Mouse (Mus musculus) heart, embryonic 11.5 days (tissue): ENCODE measurements around the gene D17Wsu92e. TPM values are rescaled to one million over a fixed set of nuclear protein-coding genes. Genes with fewer than 3 reads are reported as not detected.

Source experiments
- ATAC-seq: fragments of 200-750 bp; cut with Nextera tagmentation; replicated peaks from 2 replicates; pipeline ENCODE4 v1.8.0; 2017; ENCODE audit warnings: moderate library complexity; ENCODE audit not compliant: insufficient number of reproducible peaks, low FRiP score, low TSS enrichment
- H3K27ac ChIP-seq: fragments of 300-500 bp; sonication (generic); 2 replicates; pipeline ENCODE4 v1.5.1; 2014; ENCODE audit warnings: mild to moderate bottlenecking, low read depth, low read length
- H3K27me3 ChIP-seq: fragments of 300-500 bp; sonication (generic); 2 replicates; pipeline ENCODE4 v1.6.1; 2014; ENCODE audit warnings: mild to moderate bottlenecking, low read length, mixed read lengths; ENCODE audit not compliant: control insufficient read depth, insufficient read depth
- H3K36me3 ChIP-seq: fragments of 300-500 bp; sonication (generic); 2 replicates; pipeline ENCODE4 v1.6.1; 2014; ENCODE audit warnings: mild to moderate bottlenecking, low read length, moderate library complexity, mixed read lengths; ENCODE audit not compliant: control insufficient read depth, insufficient read depth
- H3K4me1 ChIP-seq: fragments of 300-500 bp; sonication (generic); 2 replicates; pipeline ENCODE4 v1.6.1; 2014; ENCODE audit warnings: low read length; ENCODE audit not compliant: control insufficient read depth, insufficient read depth
- H3K4me2 ChIP-seq: fragments of 300-500 bp; sonication (generic); 2 replicates; pipeline ENCODE4 v1.6.1; 2014; ENCODE audit warnings: mild to moderate bottlenecking, moderate library complexity
- H3K4me3 ChIP-seq: fragments of 300-500 bp; sonication (generic); 2 replicates; pipeline ENCODE4 v1.5.1; 2014; ENCODE audit warnings: low read depth, low read length
- H3K9ac ChIP-seq: fragments of 300-500 bp; sonication (generic); 2 replicates; pipeline ENCODE4 v1.6.1; 2014; ENCODE audit warnings: mild to moderate bottlenecking, low read depth, low read length, moderate library complexity
- H3K9me3 ChIP-seq: fragments of 300-500 bp; sonication (generic); replicated peaks from 2 replicates; pipeline ENCODE4 v1.6.1; 2016; ENCODE audit warnings: low read length; ENCODE audit not compliant: control insufficient read depth
- WGBS: fragments of 180-500 bp; shearing (Covaris S2); extraction: QIAGEN DNeasy Blood & Tissue Kit; methylation state at CpG from one replicate; pipeline ENCODE4 v1.1.7; 2014; ENCODE audit not compliant: insufficient replicate concordance; 5-methylcytosine and 5-hydroxymethylcytosine counted together
- polyA plus RNA-seq: library from polyadenylated mRNA; unstranded; fragments of >200 nt; fragmentation: Nextera tagmentation; extraction: Ambion mirVana; gene quantifications from 2 replicates; pipeline ENCODE4 v1.2.1, GENCODE M21; 2014

D17Wsu92e gene
- polyA plus RNA-seq, 1 experiment from 2014 or later = 11.8 TPM

- Histone ChIP-seq H3K4me3 (no peak overlapping the region), H3K9me3 (no peaks in the 10 kb centered on the region), H3K4me2 (no peak overlapping the region), H3K27ac (no peak overlapping the region), H3K4me1 (no peaks in the 10 kb centered on the region), H3K9ac (no peak overlapping the region), H3K36me3 (peaks cover 5% of the 10 kb centered on the region), H3K27me3 (no peaks in the 10 kb centered on the region)
- 86% methylated on average over 8 of the region's 8 CpGs for WGBS
- ATAC-seq = no peak
Measured at GRCm38 (mm10) chr17:27751314-27752202, 68.9 kb downstream of the D17Wsu92e start.

GRCm38 (mm10) chr17:27750451-27750942, 70.0 kb downstream of the D17Wsu92e start:
- H3K36me3 ChIP-seq = peaks cover 5% of the 10 kb centered on the region
- ATAC-seq = no peak
- no peaks in the 10 kb centered on the region for H3K27me3 ChIP-seq
- H3K4me2 ChIP-seq = no peak overlapping the region
- no peak overlapping the region for H3K4me3 ChIP-seq
- H3K27ac ChIP-seq = no peak overlapping the region
- H3K9me3 ChIP-seq = no peaks in the 10 kb centered on the region
- no peak overlapping the region for H3K9ac ChIP-seq
- no peaks in the 10 kb centered on the region for H3K4me1 ChIP-seq
- WGBS = 87% methylated on average over 6 of the region's 6 CpGs

GRCm38 (mm10) chr17:27748123-27748522, 72.3 kb downstream of the D17Wsu92e start:
- Histone ChIP-seq H3K9me3 (no peaks in the 10 kb centered on the region), H3K27me3 (no peaks in the 10 kb centered on the region), H3K27ac (no peak overlapping the region), H3K9ac (no peak overlapping the region), H3K36me3 (peaks cover 3% of the 10 kb centered on the region), H3K4me3 (no peak overlapping the region), H3K4me1 (no peaks in the 10 kb centered on the region), H3K4me2 (no peak overlapping the region)
- ATAC-seq = no peak
- 95% methylated on average over 2 of the region's 2 CpGs for whole genome bisulfite sequencing

- Histone ChIP-seq H3K4me2 (no peak overlapping the region), H3K4me3 (no peak overlapping the region), H3K4me1 (no peaks in the 10 kb centered on the region), H3K9ac (no peak overlapping the region), H3K9me3 (no peaks in the 10 kb centered on the region), H3K27ac (no peak overlapping the region), H3K36me3 (no peaks in the 10 kb centered on the region; the same call in 1 of the 2 replicates), H3K27me3 (no peaks in the 10 kb centered on the region)
- 58% methylated on average over 4 of the region's 4 CpGs for WGBS
- ATAC-seq = no peak
Measured at GRCm38 (mm10) chr17:27746446-27746845, 74.0 kb downstream of the D17Wsu92e start.

GRCm38 (mm10) chr17:27740961-27741360, 79.5 kb downstream of the D17Wsu92e start:
- H3K4me3 ChIP-seq = no peak overlapping the region
- H3K4me2 ChIP-seq = no peak overlapping the region
- no peaks in the 10 kb centered on the region for H3K9me3 ChIP-seq
- 78% methylated on average over 6 of the region's 6 CpGs for WGBS
- H3K27me3 ChIP-seq = no peaks in the 10 kb centered on the region
- no peaks in the 10 kb centered on the region for H3K36me3 ChIP-seq
- no peak overlapping the region for H3K27ac ChIP-seq
- no peak for ATAC-seq
- H3K9ac ChIP-seq = no peak overlapping the region
- H3K4me1 ChIP-seq = no peaks in the 10 kb centered on the region

GRCm38 (mm10) chr17:27734344-27735073, 85.9 kb downstream of the D17Wsu92e start:
- Histone ChIP-seq H3K27me3 (no peaks in the 10 kb centered on the region), H3K4me2 (no peak overlapping the region), H3K27ac (no peak overlapping the region), H3K4me1 (peaks cover 10% of the 10 kb centered on the region), H3K9ac (0 out of 2 replicates have a peak overlapping the region, but pooled peaks have one; percentile 28), H3K4me3 (no peak overlapping the region), H3K36me3 (no peaks in the 10 kb centered on the region), H3K9me3 (no peaks in the 10 kb centered on the region)
- WGBS = 16% methylated on average over 13 of the region's 13 CpGs
- no peak for ATAC-seq

- Histone ChIP-seq H3K27ac (no peak overlapping the region), H3K9me3 (no peaks in the 10 kb centered on the region), H3K27me3 (no peaks in the 10 kb centered on the region), H3K4me1 (peaks cover 10% of the 10 kb centered on the region), H3K4me3 (no peak overlapping the region), H3K36me3 (no peaks in the 10 kb centered on the region), H3K4me2 (no peak overlapping the region), H3K9ac (no peak overlapping the region)
- no peak for ATAC-seq
- WGBS = 81% methylated on average over 3 of the region's 3 CpGs
Measured at GRCm38 (mm10) chr17:27732694-27733093, 87.8 kb downstream of the D17Wsu92e start.

GRCm38 (mm10) chr17:27732152-27732551, 88.3 kb downstream of the D17Wsu92e start:
- no peak overlapping the region for H3K9ac ChIP-seq
- H3K4me2 ChIP-seq = no peak overlapping the region
- WGBS = 56% methylated on average over 5 of the region's 5 CpGs
- no peak for ATAC-seq
- H3K27ac ChIP-seq = no peak overlapping the region
- no peaks in the 10 kb centered on the region for H3K9me3 ChIP-seq
- no peaks in the 10 kb centered on the region for H3K36me3 ChIP-seq
- H3K4me1 ChIP-seq = peaks cover 10% of the 10 kb centered on the region
- H3K4me3 ChIP-seq = no peak overlapping the region
- no peaks in the 10 kb centered on the region for H3K27me3 ChIP-seq
